Mouse (Mus musculus): ENCODE data around the gene Pbx3. TPM values are rescaled to one million over a fixed set of nuclear protein-coding genes. Genes with fewer than 3 reads are reported as not detected.
A peak's percentile ranks its signal among the peaks of the same experiment; 100 is the strongest.

Pbx3 gene
- polyA plus RNA-seq, 1 experiment from 2014 or later, result 118 TPM

DNA sequence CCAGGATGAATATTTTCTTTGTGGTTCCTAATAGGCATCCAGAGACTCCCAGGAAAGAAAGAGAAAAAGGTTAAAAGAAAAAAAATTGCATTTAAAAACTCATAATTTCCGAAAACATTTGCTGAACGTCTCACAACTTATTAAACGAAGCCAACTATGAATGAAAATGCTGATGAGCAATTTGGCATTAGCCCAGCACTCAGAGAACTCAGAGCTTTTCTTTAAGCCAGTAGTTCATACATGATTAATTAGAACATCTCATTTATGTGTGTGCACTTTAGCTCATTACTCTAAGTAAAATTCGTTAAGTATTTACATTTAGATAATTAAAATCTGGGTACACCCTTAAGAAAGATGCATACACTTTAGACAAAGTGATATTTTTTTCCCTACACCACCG is 155.3 kb downstream of the Pbx3 start:
- H3K36me3 ChIP-seq, result no peaks in the 10 kb centered on the region

DNA sequence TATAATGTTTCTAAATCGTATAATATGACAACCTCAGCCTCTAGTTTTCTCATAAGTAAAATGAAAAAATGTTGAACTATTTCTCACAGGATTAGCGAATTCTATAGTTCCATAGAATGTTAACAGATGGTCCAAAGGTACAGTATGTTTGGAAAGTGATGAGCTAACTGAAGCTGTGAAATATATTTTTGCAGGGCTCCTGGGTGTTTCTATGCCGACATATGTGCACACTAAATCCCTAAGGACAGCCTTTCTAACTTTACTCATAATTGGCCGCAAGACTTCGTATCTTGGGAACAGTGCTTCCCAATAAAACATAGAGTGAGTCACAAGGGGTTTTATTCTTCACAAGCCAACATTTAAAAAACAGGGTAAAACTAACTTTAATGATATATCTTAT is 157.4 kb downstream of the Pbx3 start:
- no peak overlapping the region for H3K4me3 ChIP-seq (replicated peaks)

More for the DNA sequence above, 155.3 kb downstream of the Pbx3 start:
- H3K27me3 ChIP-seq (replicated peaks), result no peaks in the 10 kb centered on the region
- no peaks in the 10 kb centered on the region for H3K4me1 ChIP-seq
- 50% methylated on average over 5 of the region's 5 CpGs for WGBS
- ATAC-seq (ENCODE audit: low FRiP score), result no peak
- H3K27ac ChIP-seq (replicated peaks), result no peak overlapping the region
- H3K4me2 ChIP-seq, result no peak overlapping the region
- no peak overlapping the region for H3K4me3 ChIP-seq (replicated peaks)
- no peaks in the 10 kb centered on the region for H3K9me3 ChIP-seq (replicated peaks)
- no peak overlapping the region for H3K9ac ChIP-seq (replicated peaks)

GRCm38 (mm10) chr2:34212418-34212817 is 160.5 kb downstream of the Pbx3 start:
- H3K27me3 ChIP-seq (replicated peaks), result no peaks in the 10 kb centered on the region
- no peak overlapping the region for H3K9ac ChIP-seq (replicated peaks)
- no peak overlapping the region for H3K4me3 ChIP-seq (replicated peaks)
- WGBS, result 89% methylated on average over 1 of the region's 1 CpGs
- no peak for ATAC-seq (ENCODE audit: low FRiP score)
- H3K4me2 ChIP-seq, result no peak overlapping the region
- no peak overlapping the region for H3K27ac ChIP-seq (replicated peaks)
- no peaks in the 10 kb centered on the region for H3K36me3 ChIP-seq
- no peaks in the 10 kb centered on the region for H3K4me1 ChIP-seq
- no peaks in the 10 kb centered on the region for H3K9me3 ChIP-seq (replicated peaks)

More for the DNA sequence above, 157.4 kb downstream of the Pbx3 start:
- H3K36me3 ChIP-seq, result no peaks in the 10 kb centered on the region
- ATAC-seq (ENCODE audit: low FRiP score), result no peak
- no peak overlapping the region for H3K4me2 ChIP-seq
- H3K9me3 ChIP-seq (replicated peaks), result no peaks in the 10 kb centered on the region
- 75% methylated on average over 5 of the region's 5 CpGs for WGBS
- no peak overlapping the region for H3K27ac ChIP-seq (replicated peaks)
- no peak overlapping the region for H3K9ac ChIP-seq (replicated peaks)
- no peaks in the 10 kb centered on the region for H3K27me3 ChIP-seq (replicated peaks)
- no peaks in the 10 kb centered on the region for H3K4me1 ChIP-seq

DNA sequence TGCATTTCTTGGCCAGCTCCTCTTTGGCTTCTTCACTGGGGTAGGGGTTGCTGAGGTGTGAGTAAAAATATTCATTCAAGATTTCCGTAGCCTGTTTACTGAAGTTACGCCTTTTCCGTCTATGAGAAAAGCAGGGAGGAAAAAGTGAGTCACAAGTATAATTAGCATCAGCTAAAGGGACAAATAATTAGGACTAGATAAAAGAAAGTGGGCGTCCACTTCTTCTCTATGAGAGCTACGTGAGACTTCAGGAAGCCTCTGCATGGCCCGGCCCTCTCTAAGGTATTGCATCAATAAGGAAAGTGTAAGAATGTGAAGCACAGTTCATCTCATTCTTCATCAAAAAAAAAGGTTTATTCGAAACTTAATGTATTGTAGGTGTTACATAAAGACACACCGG is 168.1 kb downstream of the Pbx3 start:
- Histone ChIP-seq H3K9me3 (replicated peaks) (no peaks in the 10 kb centered on the region), H3K4me1 (no peaks in the 10 kb centered on the region), H3K4me3 (replicated peaks) (no peak overlapping the region), H3K36me3 (peaks cover 4% of the 10 kb centered on the region; the same call in 1 of the 2 replicates), H3K27me3 (replicated peaks) (no peaks in the 10 kb centered on the region), H3K9ac (replicated peaks) (no peak overlapping the region), H3K4me2 (no peak overlapping the region), H3K27ac (replicated peaks) (no peak overlapping the region)
- no peak for ATAC-seq (ENCODE audit: low FRiP score)
- 94% methylated on average over 8 of the region's 8 CpGs for WGBS

DNA sequence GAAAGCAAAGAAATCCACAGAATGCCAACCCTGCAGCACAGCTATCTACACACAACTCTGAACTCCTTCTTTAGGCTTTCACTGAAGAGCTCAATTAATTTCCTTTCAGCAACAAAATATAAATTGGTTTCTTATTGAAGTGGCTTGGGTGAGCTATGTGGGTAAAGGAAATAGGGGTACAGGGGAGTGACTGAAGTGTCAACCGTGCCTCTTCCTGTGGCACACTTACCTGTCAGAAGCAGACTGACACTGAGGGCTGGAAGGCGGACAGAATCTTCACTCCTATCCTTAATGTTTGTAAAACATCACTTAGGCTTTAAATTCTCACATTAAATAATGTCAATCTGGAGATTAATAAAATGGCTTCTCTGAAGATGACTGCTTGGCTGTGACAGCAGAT is 168.6 kb downstream of the Pbx3 start:
- Histone ChIP-seq H3K9me3 (replicated peaks) (no peaks in the 10 kb centered on the region), H3K36me3 (peaks cover 4% of the 10 kb centered on the region; the same call in 1 of the 2 replicates), H3K27ac (replicated peaks) (no peak overlapping the region), H3K4me1 (no peaks in the 10 kb centered on the region), H3K4me3 (replicated peaks) (no peak overlapping the region), H3K4me2 (no peak overlapping the region), H3K27me3 (replicated peaks) (no peaks in the 10 kb centered on the region), H3K9ac (replicated peaks) (no peak overlapping the region)
- no peak for ATAC-seq (ENCODE audit: low FRiP score)
- WGBS, result 96% methylated on average over 2 of the region's 2 CpGs

- Histone ChIP-seq H3K27me3 (replicated peaks) (no peaks in the 10 kb centered on the region), H3K27ac (replicated peaks) (peak overlapping the region; percentile 14), H3K4me1 (peaks cover 16% of the 10 kb centered on the region), H3K4me3 (replicated peaks) (no peak overlapping the region), H3K4me2 (no peak overlapping the region), H3K9me3 (replicated peaks) (no peaks in the 10 kb centered on the region), H3K9ac (replicated peaks) (no peak overlapping the region), H3K36me3 (peaks cover 2% of the 10 kb centered on the region; the same call in 1 of the 2 replicates)
- WGBS, result 55% methylated on average over 8 of the region's 8 CpGs
- ATAC-seq (ENCODE audit: low FRiP score), result no peak
These were observed 178.8 kb downstream of the Pbx3 start for GRCm38 (mm10) chr2:34193870-34194820.

GRCm38 (mm10) chr2:34193276-34193675 is 179.7 kb downstream of the Pbx3 start:
- Histone ChIP-seq H3K4me3 (replicated peaks) (no peak overlapping the region), H3K4me2 (no peak overlapping the region), H3K9me3 (replicated peaks) (no peaks in the 10 kb centered on the region), H3K36me3 (peaks cover 2% of the 10 kb centered on the region; the same call in 1 of the 2 replicates), H3K9ac (replicated peaks) (no peak overlapping the region), H3K4me1 (peaks cover 16% of the 10 kb centered on the region), H3K27ac (replicated peaks) (0 out of 2 replicates have a peak overlapping the region, but pooled peaks have one; percentile 14), H3K27me3 (replicated peaks) (no peaks in the 10 kb centered on the region)
- ATAC-seq (ENCODE audit: low FRiP score), result no peak
- WGBS, result 62% methylated on average over 5 of the region's 5 CpGs

GRCm38 (mm10) chr2:34187366-34187765 is 185.6 kb downstream of the Pbx3 start:
- H3K9ac ChIP-seq (replicated peaks), result no peak overlapping the region
- no peak overlapping the region for H3K27ac ChIP-seq (replicated peaks)
- H3K9me3 ChIP-seq (replicated peaks), result no peaks in the 10 kb centered on the region
- WGBS, result 59% methylated on average over 2 of the region's 2 CpGs
- no peak overlapping the region for H3K4me2 ChIP-seq
- no peak overlapping the region for H3K4me3 ChIP-seq (replicated peaks)
- H3K27me3 ChIP-seq (replicated peaks), result no peaks in the 10 kb centered on the region
- H3K36me3 ChIP-seq, result peaks cover 2% of the 10 kb centered on the region; the same call in 1 of the 2 replicates
- no peak for ATAC-seq (ENCODE audit: low FRiP score)
- 0 out of 2 replicates have a peak, but pooled peaks cover 6% of the 10 kb centered on the region for H3K4me1 ChIP-seq

GRCm38 (mm10) chr2:34181600-34181999 is 191.3 kb downstream of the Pbx3 start:
- H3K4me1 ChIP-seq, result peaks cover 23% of the 10 kb centered on the region; the same call in 1 of the 2 replicates
- no peak overlapping the region for H3K4me3 ChIP-seq (replicated peaks)
- H3K27me3 ChIP-seq (replicated peaks), result no peaks in the 10 kb centered on the region
- no peaks in the 10 kb centered on the region for H3K9me3 ChIP-seq (replicated peaks)
- 50% methylated on average over 1 of the region's 1 CpGs for WGBS
- H3K4me2 ChIP-seq, result no peak overlapping the region
- H3K27ac ChIP-seq (replicated peaks), result no peak overlapping the region
- H3K36me3 ChIP-seq, result no peaks in the 10 kb centered on the region
- ATAC-seq (ENCODE audit: low FRiP score), result peak; percentile 71
- H3K9ac ChIP-seq (replicated peaks), result no peak overlapping the region

DNA sequence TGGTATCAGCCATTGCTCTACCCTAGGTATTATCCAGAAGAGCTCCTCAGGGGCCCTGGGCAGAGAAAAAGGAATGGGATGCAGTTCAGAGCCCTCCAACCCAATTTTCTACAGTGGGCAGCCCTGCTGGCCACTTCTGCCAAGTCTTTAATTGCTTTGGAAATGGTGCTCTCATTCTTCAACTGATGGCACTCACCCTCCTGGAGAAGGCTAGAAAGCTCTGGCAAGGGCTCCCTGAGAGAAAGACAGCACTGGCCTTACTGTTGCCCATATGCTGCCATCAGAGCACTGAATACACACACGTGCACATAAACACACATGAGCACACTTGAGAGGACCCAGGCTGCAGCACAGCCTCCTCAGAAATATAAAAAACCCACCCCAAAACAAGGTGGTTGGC is 193.6 kb downstream of the Pbx3 start:
- no peaks in the 10 kb centered on the region for H3K9me3 ChIP-seq (replicated peaks)
- H3K4me2 ChIP-seq, result no peak overlapping the region
- no peaks in the 10 kb centered on the region for H3K36me3 ChIP-seq
- H3K27ac ChIP-seq (replicated peaks), result no peak overlapping the region
- H3K4me1 ChIP-seq, result peaks cover 28% of the 10 kb centered on the region
- H3K9ac ChIP-seq (replicated peaks), result no peak overlapping the region
- no peak for ATAC-seq (ENCODE audit: low FRiP score)
- no peak overlapping the region for H3K4me3 ChIP-seq (replicated peaks)
- 56% methylated on average over 1 of the region's 1 CpGs for WGBS
- H3K27me3 ChIP-seq (replicated peaks), result no peaks in the 10 kb centered on the region

DNA sequence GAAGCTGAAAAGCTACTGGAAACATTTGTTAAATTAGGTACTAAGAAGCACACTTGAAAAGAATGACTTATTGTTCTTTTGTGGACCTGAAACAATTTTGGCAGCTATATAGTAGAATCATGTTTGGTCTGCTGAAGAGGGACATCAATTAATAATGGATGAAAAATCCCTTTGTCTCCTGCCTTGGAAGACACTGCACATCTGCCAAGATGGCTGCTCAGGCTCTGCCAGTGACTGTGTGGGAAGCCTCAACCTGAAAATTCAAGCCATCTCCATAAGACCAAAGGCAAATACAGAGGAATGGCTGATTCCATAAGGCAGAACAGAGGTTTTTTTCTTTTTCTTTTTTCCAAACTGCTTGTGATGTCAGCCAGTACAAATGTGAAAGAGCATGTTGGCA is 194.3 kb downstream of the Pbx3 start:
- no peak overlapping the region for H3K9ac ChIP-seq (replicated peaks)
- H3K4me3 ChIP-seq (replicated peaks), result no peak overlapping the region
- ATAC-seq (ENCODE audit: low FRiP score), result no peak
- H3K27ac ChIP-seq (replicated peaks), result no peak overlapping the region; the same call in 1 of the 2 replicates
- no peaks in the 10 kb centered on the region for H3K36me3 ChIP-seq
- H3K4me2 ChIP-seq, result no peak overlapping the region
- H3K9me3 ChIP-seq (replicated peaks), result no peaks in the 10 kb centered on the region
- H3K4me1 ChIP-seq, result peaks cover 29% of the 10 kb centered on the region
- no peaks in the 10 kb centered on the region for H3K27me3 ChIP-seq (replicated peaks)

- H3K4me2 ChIP-seq, result no peak overlapping the region
- no peaks in the 10 kb centered on the region for H3K27me3 ChIP-seq (replicated peaks)
- H3K9me3 ChIP-seq (replicated peaks), result no peaks in the 10 kb centered on the region
- no peak overlapping the region for H3K9ac ChIP-seq (replicated peaks)
- no peak overlapping the region for H3K27ac ChIP-seq (replicated peaks)
- WGBS, result 81% methylated on average over 2 of the region's 2 CpGs
- peaks cover 18% of the 10 kb centered on the region for H3K4me1 ChIP-seq
- H3K4me3 ChIP-seq (replicated peaks), result no peak overlapping the region
- peaks cover 14% of the 10 kb centered on the region for H3K36me3 ChIP-seq
- ATAC-seq (ENCODE audit: low FRiP score), result no peak
These were observed 202.5 kb downstream of the Pbx3 start for GRCm38 (mm10) chr2:34170424-34170823.

Data from neural tube, embryonic 15.5 days (tissue).